Mouse (Mus musculus): ENCODE results near the gene Msmp. TPM values are rescaled to one million over a fixed set of nuclear protein-coding genes. Genes with fewer than 3 reads are reported as not detected.

Gene Msmp
- 0.23 and 0.26 TPM in 2 replicates for polyA plus RNA-seq (2012; rRNA removed)

DNA sequence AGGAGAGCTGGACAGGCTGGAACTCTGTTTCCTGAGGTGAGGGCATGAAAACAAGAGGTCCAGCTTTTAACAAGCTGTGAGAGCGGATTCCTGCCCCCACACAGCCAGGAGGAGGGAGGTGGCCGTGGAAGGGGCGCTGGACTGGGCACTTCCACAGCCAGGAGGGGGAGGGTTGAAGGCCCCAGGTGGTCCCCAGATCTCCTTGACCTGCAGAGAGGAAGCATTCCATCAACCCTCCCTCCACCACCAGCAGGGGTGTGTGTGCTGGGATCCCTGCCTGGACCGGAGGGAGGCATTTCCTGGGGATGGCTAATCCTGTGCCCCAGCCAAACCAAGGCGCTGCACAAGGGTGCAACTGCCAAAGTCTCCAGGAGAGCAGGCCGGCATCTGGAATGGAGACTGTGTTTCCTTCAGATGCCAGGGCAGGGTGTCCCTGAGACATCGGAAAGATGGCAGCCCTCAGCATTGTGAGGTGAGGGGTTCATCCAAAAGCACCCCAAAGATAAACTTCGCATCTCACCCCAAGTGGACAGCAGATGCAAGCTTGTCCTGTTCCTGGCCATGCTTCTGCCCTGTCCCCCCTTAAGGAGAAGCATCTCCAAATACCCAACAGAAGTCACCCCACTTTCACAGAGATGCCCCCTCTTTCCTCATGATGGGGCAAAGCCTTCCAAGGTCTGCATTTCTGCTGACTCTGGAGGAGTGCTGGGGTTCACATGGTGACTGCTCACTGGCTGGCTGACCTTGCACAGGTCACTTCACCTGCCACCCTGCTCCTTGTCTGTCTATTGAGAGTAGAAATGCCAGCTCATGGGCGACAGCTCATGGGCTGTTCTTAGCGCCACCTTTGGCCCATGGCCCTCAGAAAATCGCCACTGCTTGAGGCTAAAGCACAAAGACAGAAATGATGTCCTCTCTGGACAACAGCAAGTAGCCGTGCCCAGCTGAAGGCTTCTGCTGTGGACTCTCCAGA lies at the start of gene Msmp:
Gene Msmp, minus strand, starts transcription at position 51 of the 973 bp plus-strand sequence.
- Histone ChIP-seq H3K27ac (ENCODE audit: insufficient read depth, low read length) (no peak within 1 kb of the TSS), H3K27me3 (ENCODE audit: control insufficient read depth, insufficient read depth, low read length) (no peaks in the 10 kb centered on the region), H3K36me3 (ENCODE audit: control insufficient read depth, insufficient read depth, low read length) (peaks cover 25% of the 10 kb centered on the region), H3K4me3 (ENCODE audit: extremely low read depth, insufficient read depth, insufficient read length) (no peak within 1 kb of the TSS), H3K4me1 (ENCODE audit: control insufficient read depth, insufficient read depth, insufficient read length) (no peaks in the 10 kb centered on the region; the same call in 1 of the 2 replicates)
- no peak for DNase-seq (ENCODE audit: low read depth in 1 of 2, low spot score in 2 of 2)
- TF ChIP-seq CTCF (IDR thresholded peaks at IDR 0.05; ENCODE audit: extremely low read depth, insufficient read depth, insufficient read length, insufficient replicate concordance) (no peak), POLR2A (IDR thresholded peaks at IDR 0.05; ENCODE audit: low read depth, low read length) (no peak)
- 87% methylated on average over 12 of the region's 12 CpGs for WGBS

DNA sequence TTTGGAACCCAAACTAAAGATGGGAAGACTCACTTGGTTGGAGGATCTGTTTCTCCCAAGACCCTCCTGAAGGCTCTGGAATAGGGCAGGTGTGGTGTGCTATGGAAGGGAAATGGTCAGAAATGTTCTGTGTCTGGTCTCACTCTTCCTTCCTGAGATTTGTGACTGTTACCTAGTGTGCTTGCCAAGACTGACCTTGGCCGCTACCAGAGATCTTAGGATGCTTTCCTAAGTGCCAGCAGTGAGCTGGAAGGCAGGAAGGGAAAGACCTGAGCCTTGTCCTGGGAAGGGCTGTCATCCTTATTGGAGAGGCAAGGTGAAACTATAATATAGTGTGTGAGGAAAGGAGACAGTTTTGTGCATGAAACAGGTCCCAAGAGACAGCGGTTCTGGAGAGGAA lies 49.4 kb upstream of the Msmp start:
- peaks cover 7% of the 10 kb centered on the region for H3K27me3 ChIP-seq (ENCODE audit: control insufficient read depth, insufficient read depth, low read length)
- no peak overlapping the region for H3K4me3 ChIP-seq (ENCODE audit: extremely low read depth, insufficient read depth, insufficient read length)
- H3K27ac ChIP-seq (ENCODE audit: insufficient read depth, low read length), result no peak overlapping the region
- H3K36me3 ChIP-seq (ENCODE audit: control insufficient read depth, insufficient read depth, low read length), result no peaks in the 10 kb centered on the region
- TF ChIP-seq POLR2A (IDR thresholded peaks at IDR 0.05; ENCODE audit: low read depth, low read length) (no peak), CTCF (IDR thresholded peaks at IDR 0.05; ENCODE audit: extremely low read depth, insufficient read depth, insufficient read length, insufficient replicate concordance) (no peak)
- 89% methylated on average over 2 of the region's 2 CpGs for WGBS
- no peak for DNase-seq (ENCODE audit: low read depth in 1 of 2, low spot score in 2 of 2)
- H3K4me1 ChIP-seq (ENCODE audit: control insufficient read depth, insufficient read depth, insufficient read length), result no peaks in the 10 kb centered on the region; the same call in 1 of the 2 replicates

DNA sequence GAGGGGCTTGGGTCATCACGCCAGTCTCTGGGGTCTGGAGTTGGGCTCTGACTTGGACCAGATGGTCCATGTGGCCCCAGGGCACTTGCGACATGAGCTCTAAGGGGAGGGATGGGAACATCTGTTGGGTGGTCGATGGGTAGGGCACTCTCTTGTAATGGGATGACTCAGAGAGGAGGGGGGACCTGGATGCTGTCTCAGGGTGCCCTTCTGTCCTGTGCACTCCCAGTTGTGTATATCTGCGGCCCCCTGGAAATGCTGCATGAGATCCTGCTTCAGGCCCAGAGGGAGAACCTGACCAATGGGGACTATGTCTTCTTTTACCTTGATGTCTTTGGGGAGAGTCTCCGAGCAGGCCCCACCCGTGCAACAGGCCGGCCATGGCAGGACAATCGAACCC lies 49.0 kb upstream of the Msmp start:
- Histone ChIP-seq H3K4me1 (ENCODE audit: control insufficient read depth, insufficient read depth, insufficient read length) (no peaks in the 10 kb centered on the region; the same call in 1 of the 2 replicates), H3K36me3 (ENCODE audit: control insufficient read depth, insufficient read depth, low read length) (no peaks in the 10 kb centered on the region), H3K27ac (ENCODE audit: insufficient read depth, low read length) (no peak overlapping the region), H3K4me3 (ENCODE audit: extremely low read depth, insufficient read depth, insufficient read length) (no peak overlapping the region), H3K27me3 (ENCODE audit: control insufficient read depth, insufficient read depth, low read length) (peaks cover 7% of the 10 kb centered on the region)
- no peak for DNase-seq (ENCODE audit: low read depth in 1 of 2, low spot score in 2 of 2)
- no peak for TF ChIP-seq POLR2A (IDR thresholded peaks at IDR 0.05; ENCODE audit: low read depth, low read length)
- no peak for TF ChIP-seq CTCF (IDR thresholded peaks at IDR 0.05; ENCODE audit: extremely low read depth, insufficient read depth, insufficient read length, insufficient replicate concordance)
- WGBS, result 84% methylated on average over 8 of the region's 8 CpGs

DNA sequence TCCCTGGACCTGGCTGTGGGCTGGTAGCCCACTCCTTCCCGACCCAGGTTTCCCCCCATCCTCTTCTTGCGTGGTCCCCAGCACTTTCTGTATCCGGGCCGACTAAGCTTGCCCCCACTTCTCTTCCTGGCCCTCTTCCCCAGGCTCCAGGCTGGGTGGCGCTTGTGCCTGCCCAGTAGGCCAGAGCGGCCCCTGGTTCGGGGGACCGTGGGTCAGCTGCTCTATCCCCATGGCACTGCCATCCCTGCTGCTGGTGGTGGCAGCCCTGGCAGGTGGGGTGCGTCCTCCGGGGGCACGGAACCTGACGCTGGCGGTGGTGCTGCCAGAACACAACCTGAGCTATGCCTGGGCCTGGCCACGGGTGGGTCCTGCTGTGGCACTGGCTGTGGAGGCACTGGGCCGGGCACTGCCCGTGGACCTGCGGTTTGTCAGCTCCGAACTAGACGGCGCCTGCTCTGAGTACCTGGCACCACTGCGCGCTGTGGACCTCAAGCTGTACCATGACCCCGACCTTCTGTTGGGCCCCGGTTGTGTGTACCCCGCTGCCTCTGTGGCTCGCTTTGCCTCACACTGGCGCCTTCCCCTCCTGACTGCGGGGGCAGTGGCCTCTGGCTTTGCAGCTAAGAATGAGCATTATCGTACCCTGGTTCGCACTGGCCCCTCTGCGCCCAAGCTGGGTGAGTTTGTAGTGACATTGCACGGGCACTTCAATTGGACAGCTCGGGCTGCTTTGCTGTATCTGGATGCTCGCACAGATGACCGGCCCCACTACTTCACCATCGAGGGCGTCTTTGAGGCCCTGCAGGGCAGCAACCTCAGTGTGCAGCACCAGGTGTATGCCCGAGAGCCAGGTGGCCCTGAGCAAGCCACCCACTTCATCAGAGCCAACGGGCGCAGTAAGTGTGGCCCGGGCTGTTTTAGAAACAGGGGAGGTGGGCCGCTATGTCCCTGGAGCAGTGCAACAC lies 47.9 kb upstream of the Msmp start:
- whole genome bisulfite sequencing, result 83% methylated on average over 42 of the region's 42 CpGs
- Histone ChIP-seq H3K4me3 (ENCODE audit: extremely low read depth, insufficient read depth, insufficient read length) (peak overlapping the region; percentile 33; the same call in 1 of the 2 replicates), H3K27ac (ENCODE audit: insufficient read depth, low read length) (no peak overlapping the region), H3K4me1 (ENCODE audit: control insufficient read depth, insufficient read depth, insufficient read length) (no peaks in the 10 kb centered on the region; the same call in 1 of the 2 replicates), H3K36me3 (ENCODE audit: control insufficient read depth, insufficient read depth, low read length) (no peaks in the 10 kb centered on the region), H3K27me3 (ENCODE audit: control insufficient read depth, insufficient read depth, low read length) (peaks cover 7% of the 10 kb centered on the region)
- no peak for DNase-seq (ENCODE audit: low read depth in 1 of 2, low spot score in 2 of 2)
- no peak for TF ChIP-seq CTCF (IDR thresholded peaks at IDR 0.05; ENCODE audit: extremely low read depth, insufficient read depth, insufficient read length, insufficient replicate concordance)
- TF ChIP-seq POLR2A (IDR thresholded peaks at IDR 0.05; ENCODE audit: low read depth, low read length), result no peak

DNA sequence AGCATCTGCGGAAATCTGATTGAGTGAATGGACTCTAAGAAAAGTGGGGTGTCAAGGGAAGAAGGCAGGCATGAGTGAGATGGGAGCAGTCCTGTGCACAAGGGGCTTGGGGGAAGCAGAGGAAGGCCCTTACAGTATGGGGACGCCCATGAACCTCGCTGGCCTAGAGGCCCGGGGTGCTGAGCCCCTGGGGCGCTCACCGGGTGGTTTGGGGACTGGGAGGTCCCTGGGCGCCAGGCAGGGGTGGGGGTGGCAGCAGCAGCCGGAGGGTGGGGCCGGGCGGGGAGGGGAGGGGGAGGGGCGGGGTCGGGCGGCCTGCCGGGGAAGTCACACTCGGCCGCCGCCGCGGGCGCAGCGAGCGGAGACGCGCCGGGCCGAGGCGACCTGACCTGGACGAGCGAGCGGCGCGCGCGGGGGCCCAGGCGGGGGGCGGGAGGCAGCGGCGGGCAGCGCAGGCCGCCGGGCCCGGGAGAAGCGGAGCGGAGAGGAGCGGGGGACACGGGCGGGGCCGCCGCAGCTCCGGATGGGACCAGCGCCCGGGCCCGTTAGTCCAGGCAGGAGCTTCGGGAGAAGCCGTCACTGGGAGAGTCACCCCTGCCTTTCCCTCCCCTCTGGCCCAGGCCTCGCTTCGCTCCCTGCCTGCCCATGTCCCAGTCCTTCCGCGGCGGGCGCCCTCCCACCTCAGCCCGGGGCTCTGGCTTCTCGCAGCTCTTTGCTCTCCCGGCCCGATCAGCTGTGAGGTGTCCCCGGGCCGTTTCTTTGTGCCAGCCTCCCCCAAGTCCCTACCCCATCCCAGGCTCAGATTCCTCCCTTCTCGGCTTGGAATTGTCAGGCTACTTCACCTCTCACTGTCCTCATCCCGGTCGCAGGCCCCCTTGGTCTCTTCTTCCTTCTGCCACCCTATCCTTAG lies 47.0 kb upstream of the Msmp start, which contains the start of gene Npr2:
Gene Npr2, plus strand, starts transcription at position 890 of the 910 bp plus-strand sequence.
- DNase-seq (ENCODE audit: low read depth in 1 of 2, low spot score in 2 of 2), result no peak
- peak within 1 kb of the TSS; percentile 33; the same call in 1 of the 2 replicates for H3K4me3 ChIP-seq (ENCODE audit: extremely low read depth, insufficient read depth, insufficient read length)
- H3K4me1 ChIP-seq (ENCODE audit: control insufficient read depth, insufficient read depth, insufficient read length), result no peaks in the 10 kb centered on the region; the same call in 1 of the 2 replicates
- TF ChIP-seq POLR2A (IDR thresholded peaks at IDR 0.05; ENCODE audit: low read depth, low read length), result no peak
- TF ChIP-seq CTCF (IDR thresholded peaks at IDR 0.05; ENCODE audit: extremely low read depth, insufficient read depth, insufficient read length, insufficient replicate concordance), result no peak
- H3K27ac ChIP-seq (ENCODE audit: insufficient read depth, low read length), result no peak within 1 kb of the TSS
- peaks cover 7% of the 10 kb centered on the region for H3K27me3 ChIP-seq (ENCODE audit: control insufficient read depth, insufficient read depth, low read length)
- no peaks in the 10 kb centered on the region for H3K36me3 ChIP-seq (ENCODE audit: control insufficient read depth, insufficient read depth, low read length)
- WGBS, result 7% methylated on average over 41 of the region's 70 CpGs
